Mouse (Mus musculus) embryonic facial prominence, embryonic 13.5 days (tissue): Measurements from ENCODE around the gene Xrcc5. TPM values are rescaled to one million over a fixed set of nuclear protein-coding genes. Genes with fewer than 3 reads are reported as not detected.
A peak's percentile ranks its signal among the peaks of the same experiment; 100 is the strongest.

Experiments
- ATAC-seq: fragments of 200-750 bp; cut with Nextera tagmentation; 2 replicates; pipeline ENCODE4 v1.8.0; 2017; ENCODE audit warnings: low read depth; ENCODE audit not compliant: insufficient number of reproducible peaks, insufficient read depth, low FRiP score, low TSS enrichment
- H3K27ac ChIP-seq: fragments of 300-500 bp; sonication (generic); 2 replicates; pipeline ENCODE4 v1.5.1; 2015; ENCODE audit warnings: moderate library complexity, mild to moderate bottlenecking, inconsistent platforms
- H3K27me3 ChIP-seq: fragments of 300-500 bp; sonication (generic); 2 replicates; pipeline ENCODE4 v1.6.1; 2015; ENCODE audit warnings: mild to moderate bottlenecking, inconsistent platforms
- H3K36me3 ChIP-seq: fragments of 300-500 bp; sonication (generic); 2 replicates; pipeline ENCODE4 v1.6.1; 2015; ENCODE audit warnings: mild to moderate bottlenecking, inconsistent platforms
- H3K4me1 ChIP-seq: fragments of 300-500 bp; sonication (generic); 2 replicates; pipeline ENCODE4 v1.6.1; 2015; ENCODE audit warnings: inconsistent platforms
- H3K4me2 ChIP-seq: fragments of 300-500 bp; sonication (generic); 2 replicates; pipeline ENCODE4 v1.6.1; 2015; ENCODE audit warnings: moderate library complexity, mild to moderate bottlenecking, inconsistent platforms
- H3K4me3 ChIP-seq: fragments of 300-500 bp; sonication (generic); 2 replicates; pipeline ENCODE4 v1.5.1; 2015; ENCODE audit warnings: mild to moderate bottlenecking, inconsistent platforms
- H3K9ac ChIP-seq: fragments of 300-500 bp; sonication (generic); 2 replicates; pipeline ENCODE4 v1.6.1; 2015; ENCODE audit warnings: mild to moderate bottlenecking, inconsistent platforms
- H3K9me3 ChIP-seq: fragments of 300-500 bp; sonication (generic); 2 replicates; pipeline ENCODE4 v1.6.1; 2016; ENCODE audit warnings: inconsistent platforms
- WGBS: fragments of 180-500 bp; shearing (Covaris S2); methylation state at CpG from one replicate; pipeline ENCODE4 v1.1.7; 2015; ENCODE audit warnings: mixed read lengths; 5-methylcytosine and 5-hydroxymethylcytosine counted together
- polyA plus RNA-seq: library from polyadenylated mRNA; unstranded; fragments of >200 nt; fragmentation: Nextera tagmentation; extraction: Ambion mirVana; gene quantifications from 2 replicates; pipeline ENCODE4 v1.2.1, GENCODE M21; 2015

Gene Xrcc5
- 46.9 and 49.8 TPM in 2 replicates for polyA plus RNA-seq

DNA sequence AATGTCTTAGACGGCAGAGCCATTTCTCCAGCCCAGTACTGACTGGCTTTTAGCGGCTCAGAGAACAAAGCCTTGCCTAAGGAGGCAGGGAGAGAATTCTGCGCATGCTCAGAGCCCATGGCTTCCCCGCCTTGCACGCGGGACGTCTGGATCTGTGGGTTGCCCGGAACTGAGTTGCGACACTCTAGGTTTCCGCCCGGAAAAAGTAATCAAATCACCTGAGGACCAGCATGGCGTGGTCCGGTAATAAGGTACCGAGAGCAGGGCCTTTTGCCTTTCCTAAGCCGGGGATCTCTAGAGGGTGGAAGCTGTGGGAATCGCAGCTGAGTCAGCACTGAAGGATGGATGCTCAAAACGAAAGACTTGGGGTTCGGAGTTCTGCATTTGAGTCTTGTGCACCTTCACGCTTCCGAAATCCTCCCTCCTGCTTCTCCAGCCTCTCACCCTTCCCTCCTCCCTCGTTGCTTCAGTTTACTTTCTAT is at the start of gene Xrcc5:
Gene Xrcc5, plus strand, starts transcription at position 105 of the 482 bp plus-strand sequence.
- Histone ChIP-seq H3K27me3 (no peaks in the 10 kb centered on the region), H3K9me3 (no peaks in the 10 kb centered on the region), H3K4me1 (peaks cover 22% of the 10 kb centered on the region), H3K4me3 (peak within 1 kb of the TSS; percentile 52), H3K9ac (peak within 1 kb of the TSS; percentile 73), H3K36me3 (peaks cover 12% of the 10 kb centered on the region), H3K4me2 (peak within 1 kb of the TSS; percentile 56), H3K27ac (peak within 1 kb of the TSS; percentile 93)
- WGBS, result 0% methylated on average over 21 of the region's 21 CpGs
- peak; percentile 96 for ATAC-seq

DNA sequence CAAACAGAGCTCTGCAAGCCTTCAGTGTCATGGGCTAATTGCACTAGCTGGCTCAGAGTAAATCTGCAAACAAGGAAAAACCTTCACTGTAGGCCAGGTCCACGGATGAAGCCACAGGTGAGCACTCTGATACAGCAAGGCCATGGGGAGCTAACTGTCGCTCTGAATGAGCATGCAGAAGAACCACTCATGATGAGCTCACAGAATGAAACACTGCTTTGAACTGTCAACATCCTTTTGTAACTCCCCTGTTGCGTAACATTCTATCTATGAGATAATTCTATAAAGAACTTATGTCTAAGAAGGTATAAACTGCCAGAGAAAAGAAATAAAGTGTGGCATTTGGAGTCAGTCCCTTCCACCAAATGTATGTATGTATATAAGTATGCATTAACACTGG is 44.1 kb upstream of the Xrcc5 start:
- H3K4me1 ChIP-seq, result 0 out of 2 replicates have a peak, but pooled peaks cover 2% of the 10 kb centered on the region
- H3K4me2 ChIP-seq, result no peak overlapping the region
- H3K9me3 ChIP-seq, result no peaks in the 10 kb centered on the region
- no peaks in the 10 kb centered on the region for H3K27me3 ChIP-seq
- WGBS, result 94% methylated on average over 3 of the region's 3 CpGs
- no peak overlapping the region for H3K9ac ChIP-seq
- no peak for ATAC-seq
- H3K36me3 ChIP-seq, result peaks cover 41% of the 10 kb centered on the region
- H3K27ac ChIP-seq, result no peak overlapping the region
- no peak overlapping the region for H3K4me3 ChIP-seq

GRCm38 (mm10) chr1:72278085-72278484 is 29.1 kb upstream of the Xrcc5 start:
- ATAC-seq, result no peak
- Histone ChIP-seq H3K27me3 (no peaks in the 10 kb centered on the region), H3K4me1 (no peaks in the 10 kb centered on the region), H3K4me2 (no peak overlapping the region), H3K9ac (no peak overlapping the region), H3K27ac (no peak overlapping the region), H3K4me3 (no peak overlapping the region), H3K9me3 (0 out of 2 replicates have a peak, but pooled peaks cover 5% of the 10 kb centered on the region), H3K36me3 (peaks cover 35% of the 10 kb centered on the region)
- WGBS, result 92% methylated on average over 3 of the region's 3 CpGs

DNA sequence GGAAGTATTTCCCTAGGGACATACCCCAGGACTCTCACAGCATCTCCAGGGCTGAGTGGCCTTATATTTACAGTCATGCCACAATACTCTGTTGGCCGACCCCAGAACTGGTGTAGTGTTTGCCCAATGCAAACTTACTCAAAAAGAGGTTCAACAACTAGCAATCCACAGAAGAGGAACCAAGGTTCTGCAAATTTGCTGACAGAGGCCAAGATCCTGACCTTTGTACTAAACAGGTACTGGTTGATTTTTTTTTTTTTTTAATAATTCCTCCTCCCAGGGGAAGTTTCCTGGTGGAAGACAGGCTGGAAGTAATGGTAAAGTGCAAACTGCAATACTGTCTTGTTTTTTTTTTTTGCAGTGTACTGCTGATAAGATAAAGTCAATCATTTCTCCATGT is 24.6 kb upstream of the Xrcc5 start:
- H3K9me3 ChIP-seq, result no peaks in the 10 kb centered on the region
- no peak overlapping the region for H3K9ac ChIP-seq
- no peak overlapping the region for H3K4me3 ChIP-seq
- no peaks in the 10 kb centered on the region; the same call in 1 of the 2 replicates for H3K36me3 ChIP-seq
- H3K4me1 ChIP-seq, result peaks cover 3% of the 10 kb centered on the region; the same call in 1 of the 2 replicates
- no peak overlapping the region for H3K27ac ChIP-seq
- no peak for ATAC-seq
- H3K27me3 ChIP-seq, result peaks cover 4% of the 10 kb centered on the region; the same call in 1 of the 2 replicates
- 79% methylated on average over 1 of the region's 1 CpGs for WGBS
- no peak overlapping the region for H3K4me2 ChIP-seq

GRCm38 (mm10) chr1:72283992-72284485 is 23.2 kb upstream of the Xrcc5 start, which contains the start of the genes Pecr and Tmem169:
Pecr (minus strand) TSS chr1:72284314.
Tmem169 (plus strand) TSS chr1:72284369.
- H3K4me2 ChIP-seq, result peak within 1 kb of the TSS; percentile 85
- peaks cover 4% of the 10 kb centered on the region; the same call in 1 of the 2 replicates for H3K27me3 ChIP-seq
- peak; percentile 98 for ATAC-seq
- H3K9ac ChIP-seq, result peak within 1 kb of the TSS; percentile 89
- H3K4me3 ChIP-seq, result peak within 1 kb of the TSS; percentile 69
- H3K9me3 ChIP-seq, result no peaks in the 10 kb centered on the region
- H3K36me3 ChIP-seq, result no peaks in the 10 kb centered on the region; the same call in 1 of the 2 replicates
- peak within 1 kb of the TSS; percentile 66; the same call in 1 of the 2 replicates for H3K27ac ChIP-seq
- peaks cover 3% of the 10 kb centered on the region; the same call in 1 of the 2 replicates for H3K4me1 ChIP-seq
- WGBS, result under 1% methylated on average over 30 of the region's 30 CpGs

DNA sequence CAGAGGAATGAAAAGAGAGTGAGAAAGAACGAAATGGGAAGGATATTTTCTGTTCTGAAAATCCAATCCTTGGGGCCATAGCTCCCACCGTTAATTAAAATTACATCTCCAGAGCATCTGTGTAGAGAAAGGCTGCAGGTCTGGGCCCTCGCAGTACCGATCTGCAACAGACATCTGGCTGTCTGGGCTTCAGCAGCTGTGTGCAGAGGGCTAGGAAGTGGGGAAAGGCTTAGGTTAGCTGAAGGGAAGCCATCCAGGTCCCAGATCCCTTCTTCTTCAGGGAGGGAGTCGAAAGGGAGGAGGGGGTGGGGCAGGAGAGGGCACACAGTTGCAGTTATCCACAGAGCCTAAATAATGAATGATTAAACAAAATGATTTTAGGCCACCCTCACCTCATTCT is 22.7 kb upstream of the Xrcc5 start:
- under 1% methylated on average over 5 of the region's 5 CpGs for WGBS
- no peak overlapping the region for H3K27ac ChIP-seq

GRCm38 (mm10) chr1:72286904-72287303 is 20.3 kb upstream of the Xrcc5 start:
- Histone ChIP-seq H3K9ac (no peak overlapping the region), H3K27ac (no peak overlapping the region), H3K27me3 (peaks cover 4% of the 10 kb centered on the region; the same call in 1 of the 2 replicates)

More for the DNA sequence above, 22.7 kb upstream of the Xrcc5 start:
- H3K27me3 ChIP-seq, result peaks cover 4% of the 10 kb centered on the region; the same call in 1 of the 2 replicates
- H3K9ac ChIP-seq, result peak overlapping the region; percentile 89
- ATAC-seq, result no peak
- peak overlapping the region; percentile 69 for H3K4me3 ChIP-seq
- H3K4me2 ChIP-seq, result peak overlapping the region; percentile 85
- H3K4me1 ChIP-seq, result peaks cover 3% of the 10 kb centered on the region; the same call in 1 of the 2 replicates
- H3K9me3 ChIP-seq, result no peaks in the 10 kb centered on the region
- H3K36me3 ChIP-seq, result no peaks in the 10 kb centered on the region; the same call in 1 of the 2 replicates

DNA sequence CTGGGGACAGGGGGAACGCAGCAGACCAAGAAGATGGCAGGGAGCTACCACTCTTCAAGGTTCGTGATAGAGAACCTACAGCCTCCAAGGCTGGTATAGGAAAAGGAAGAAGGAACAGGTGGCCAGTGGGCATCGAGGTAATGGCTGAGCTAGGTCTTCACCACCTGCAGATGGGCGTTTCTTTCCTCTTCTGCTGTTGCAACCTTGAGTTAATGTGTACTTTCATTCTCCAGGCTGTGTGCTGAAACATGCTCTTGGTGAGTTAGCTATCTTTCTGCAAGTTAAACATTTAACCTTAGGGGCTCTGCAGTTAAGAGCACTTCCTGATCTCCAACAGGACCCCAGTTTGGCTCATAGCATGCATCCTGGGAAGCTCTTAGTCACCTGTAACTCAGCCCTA is 19.3 kb upstream of the Xrcc5 start:
- Histone ChIP-seq H3K4me2 (no peak overlapping the region), H3K36me3 (no peaks in the 10 kb centered on the region), H3K9ac (no peak overlapping the region), H3K9me3 (no peaks in the 10 kb centered on the region), H3K27ac (no peak overlapping the region), H3K4me1 (peaks cover 3% of the 10 kb centered on the region; the same call in 1 of the 2 replicates), H3K27me3 (peaks cover 4% of the 10 kb centered on the region; the same call in 1 of the 2 replicates), H3K4me3 (no peak overlapping the region)
- 85% methylated on average over 4 of the region's 4 CpGs for WGBS
- ATAC-seq, result no peak

More at GRCm38 (mm10) chr1:72286904-72287303, 20.3 kb upstream of the Xrcc5 start:
- Histone ChIP-seq H3K4me1 (peaks cover 3% of the 10 kb centered on the region; the same call in 1 of the 2 replicates), H3K4me3 (no peak overlapping the region), H3K4me2 (no peak overlapping the region), H3K9me3 (no peaks in the 10 kb centered on the region), H3K36me3 (no peaks in the 10 kb centered on the region)
- ATAC-seq, result no peak
- 35% methylated on average over 5 of the region's 5 CpGs for WGBS

DNA sequence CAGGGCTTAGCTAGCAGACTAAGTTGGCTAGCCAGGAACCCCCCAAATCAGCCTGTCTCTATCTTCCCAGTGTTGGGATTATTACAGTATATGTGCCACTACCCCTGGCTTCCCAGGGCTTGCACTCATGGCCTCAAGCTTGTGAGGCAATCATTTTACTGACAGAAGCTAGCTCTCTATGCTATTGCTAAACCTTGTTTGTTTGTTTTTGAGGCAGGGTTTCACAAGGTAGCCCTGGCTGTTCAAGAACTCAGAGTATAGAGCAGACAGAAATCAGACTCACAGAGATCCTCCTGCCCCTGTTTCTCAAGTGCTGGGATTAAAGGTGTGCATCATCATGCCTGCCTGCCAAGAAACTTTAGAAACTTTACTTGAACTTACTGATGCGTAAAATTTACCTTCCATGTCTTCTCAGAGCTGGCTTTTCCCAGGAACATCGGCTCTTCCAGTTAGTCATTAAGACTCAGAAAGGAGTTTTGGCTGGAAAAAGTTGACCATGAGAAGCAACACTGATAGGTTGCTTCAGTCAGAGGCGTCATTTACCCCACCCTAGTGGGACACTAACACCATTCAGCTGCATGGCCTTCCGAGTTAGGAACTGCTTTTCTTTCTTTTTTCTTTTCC is 18.6 kb upstream of the Xrcc5 start:
- H3K27me3 ChIP-seq, result peaks cover 4% of the 10 kb centered on the region; the same call in 1 of the 2 replicates
- H3K4me1 ChIP-seq, result no peaks in the 10 kb centered on the region
- no peak for ATAC-seq
- no peak overlapping the region for H3K9ac ChIP-seq
- H3K27ac ChIP-seq, result no peak overlapping the region
- WGBS, result 81% methylated on average over 4 of the region's 4 CpGs
- no peaks in the 10 kb centered on the region for H3K36me3 ChIP-seq
- H3K4me2 ChIP-seq, result no peak overlapping the region
- no peaks in the 10 kb centered on the region for H3K9me3 ChIP-seq
- no peak overlapping the region for H3K4me3 ChIP-seq

DNA sequence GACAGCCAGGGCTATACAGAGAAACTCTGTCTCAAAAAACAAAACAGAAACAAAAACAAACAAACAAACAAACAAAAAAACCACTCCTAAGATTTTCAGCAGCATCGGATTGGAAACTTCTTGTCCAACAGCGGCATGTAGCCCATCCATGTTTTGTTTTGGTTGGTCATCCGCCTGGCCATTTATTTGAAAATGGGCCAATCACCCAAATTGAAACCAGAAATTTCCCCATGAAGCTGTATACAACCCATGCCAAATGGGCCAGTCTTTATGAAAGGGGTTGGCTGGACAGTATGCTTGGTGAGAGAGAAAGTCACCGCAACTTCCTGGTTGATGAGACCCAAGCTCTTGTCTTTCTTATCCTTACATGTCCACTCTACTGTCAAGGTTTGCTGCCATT is 16.3 kb upstream of the Xrcc5 start:
- Histone ChIP-seq H3K4me1 (no peaks in the 10 kb centered on the region), H3K27me3 (no peaks in the 10 kb centered on the region), H3K9ac (no peak overlapping the region), H3K27ac (no peak overlapping the region), H3K4me2 (no peak overlapping the region), H3K9me3 (no peaks in the 10 kb centered on the region), H3K36me3 (no peaks in the 10 kb centered on the region), H3K4me3 (no peak overlapping the region)
- 90% methylated on average over 4 of the region's 4 CpGs for WGBS
- ATAC-seq, result no peak

- no peaks in the 10 kb centered on the region for H3K27me3 ChIP-seq
- no peaks in the 10 kb centered on the region for H3K9me3 ChIP-seq
- 91% methylated on average over 4 of the region's 4 CpGs for whole genome bisulfite sequencing
- H3K27ac ChIP-seq, result no peak overlapping the region
- no peaks in the 10 kb centered on the region for H3K4me1 ChIP-seq
- no peak overlapping the region for H3K4me3 ChIP-seq
- no peak for ATAC-seq
- no peak overlapping the region for H3K4me2 ChIP-seq
- no peak overlapping the region for H3K9ac ChIP-seq
- H3K36me3 ChIP-seq, result no peaks in the 10 kb centered on the region
Observed at GRCm38 (mm10) chr1:72291421-72291820, 15.8 kb upstream of the Xrcc5 start.
